Mouse (Mus musculus) lung, embryonic 16.5 days (tissue): ENCODE data around the gene Lin7c. TPM values are rescaled to one million over a fixed set of nuclear protein-coding genes. Genes with fewer than 3 reads are reported as not detected.
A peak's percentile ranks its signal among the peaks of the same experiment; 100 is the strongest.
"Not testable (repeated sequence)": the region's sequence is repeated elsewhere in the genome, so short reads cannot be mapped to it uniquely, and the experiment has no call there.

Experiments used
- ATAC-seq: fragments of 200-750 bp; cut with Nextera tagmentation; 2 replicates; pipeline ENCODE4 v1.8.0; 2017; ENCODE audit warnings: low read depth, mild to moderate bottlenecking, moderate library complexity
- H3K27ac ChIP-seq: fragments of 300-500 bp; sonication (generic); 2 replicates; pipeline ENCODE4 v1.5.1; 2014; ENCODE audit warnings: mild to moderate bottlenecking, control low read depth, low read length
- H3K27me3 ChIP-seq: fragments of 300-500 bp; sonication (generic); 2 replicates; pipeline ENCODE4 v1.6.1; 2014; ENCODE audit warnings: low read depth, low read length, mixed read lengths; ENCODE audit not compliant: control insufficient read depth, insufficient read depth
- H3K36me3 ChIP-seq: fragments of 300-500 bp; sonication (generic); 2 replicates; pipeline ENCODE4 v1.6.1; 2014; ENCODE audit warnings: low read length; ENCODE audit not compliant: control insufficient read depth, insufficient read depth
- H3K4me1 ChIP-seq: fragments of 300-500 bp; sonication (generic); replicated peaks from 2 replicates; pipeline ENCODE4 v1.6.1; 2014; ENCODE audit warnings: low read length, mixed read lengths; ENCODE audit not compliant: control insufficient read depth, insufficient read depth
- H3K4me2 ChIP-seq: fragments of 300-500 bp; sonication (generic); 2 replicates; pipeline ENCODE4 v1.6.1; 2014; ENCODE audit warnings: low read depth, low read length, control low read depth
- H3K4me3 ChIP-seq: fragments of 300-500 bp; sonication (generic); 2 replicates; pipeline ENCODE4 v1.5.1; 2014; ENCODE audit warnings: mild to moderate bottlenecking, low read length, control low read depth
- H3K9ac ChIP-seq: fragments of 300-500 bp; sonication (generic); 2 replicates; pipeline ENCODE4 v1.6.1; 2014; ENCODE audit warnings: low read length, control low read depth
- H3K9me3 ChIP-seq: fragments of 300-500 bp; sonication (generic); 2 replicates; pipeline ENCODE4 v1.6.1; 2016; ENCODE audit warnings: low read length; ENCODE audit not compliant: control insufficient read depth
- WGBS: fragments of 180-500 bp; shearing (Covaris S2); extraction: QIAGEN DNeasy Blood & Tissue Kit; methylation state at CpG from one replicate; pipeline ENCODE4 v1.1.7; 2014; 5-methylcytosine and 5-hydroxymethylcytosine counted together
- polyA plus RNA-seq: library from polyadenylated mRNA; unstranded; fragments of >200 nt; fragmentation: Nextera tagmentation; extraction: Ambion mirVana; gene quantifications from 2 replicates; pipeline ENCODE4 v1.2.1, GENCODE M21; 2015

Lin7c gene
- polyA plus RNA-seq, result 65.0 TPM in 2 replicates

- ATAC-seq, result peak; percentile 100
These were observed at the start of gene Lin7c for GRCm38 (mm10) chr2:109890597-109890996. Lin7c (plus strand) TSS chr2:109890853.

GRCm38 (mm10) chr2:109846401-109846800 is 44.3 kb upstream of the Lin7c start:
- H3K4me1 ChIP-seq, result no peaks in the 10 kb centered on the region
- no peak overlapping the region for H3K27ac ChIP-seq
- 51% methylated on average over 4 of the region's 4 CpGs for WGBS
- H3K27me3 ChIP-seq, result no peaks in the 10 kb centered on the region
- ATAC-seq, result no peak
- H3K4me2 ChIP-seq, result no peak overlapping the region
- H3K9me3 ChIP-seq, result no peaks in the 10 kb centered on the region
- H3K36me3 ChIP-seq, result no peaks in the 10 kb centered on the region
- no peak overlapping the region for H3K4me3 ChIP-seq
- H3K9ac ChIP-seq, result no peak overlapping the region

More at GRCm38 (mm10) chr2:109890597-109890996, at the start of gene Lin7c:
- Histone ChIP-seq H3K36me3 (peaks cover 10% of the 10 kb centered on the region), H3K9ac (peak within 1 kb of the TSS; percentile 99), H3K9me3 (no peaks in the 10 kb centered on the region), H3K27me3 (no peaks in the 10 kb centered on the region; the same call in 1 of the 2 replicates), H3K27ac (peak within 1 kb of the TSS; percentile 93), H3K4me3 (peak within 1 kb of the TSS; percentile 97), H3K4me2 (peak within 1 kb of the TSS; percentile 90), H3K4me1 (peaks cover 5% of the 10 kb centered on the region)
- under 1% methylated on average over 39 of the region's 42 CpGs for WGBS

GRCm38 (mm10) chr2:109848305-109848704 is 42.3 kb upstream of the Lin7c start:
- ATAC-seq, result no peak
- H3K36me3 ChIP-seq, result no peaks in the 10 kb centered on the region
- H3K4me3 ChIP-seq, result no peak overlapping the region
- WGBS, result 48% methylated on average over 4 of the region's 4 CpGs
- no peak overlapping the region for H3K4me2 ChIP-seq
- H3K27me3 ChIP-seq, result no peaks in the 10 kb centered on the region
- H3K9me3 ChIP-seq, result no peaks in the 10 kb centered on the region
- H3K9ac ChIP-seq, result no peak overlapping the region
- H3K4me1 ChIP-seq, result no peaks in the 10 kb centered on the region
- no peak overlapping the region for H3K27ac ChIP-seq

GRCm38 (mm10) chr2:109848715-109849114 is 41.9 kb upstream of the Lin7c start:
- Histone ChIP-seq H3K4me3 (no peak overlapping the region), H3K9ac (no peak overlapping the region), H3K36me3 (no peaks in the 10 kb centered on the region), H3K4me2 (no peak overlapping the region), H3K27ac (no peak overlapping the region), H3K9me3 (no peaks in the 10 kb centered on the region), H3K27me3 (no peaks in the 10 kb centered on the region), H3K4me1 (no peaks in the 10 kb centered on the region)
- ATAC-seq, result no peak
- 34% methylated on average over 8 of the region's 8 CpGs for WGBS

- no peaks in the 10 kb centered on the region for H3K4me1 ChIP-seq
- H3K27ac ChIP-seq, result no peak overlapping the region
- H3K4me3 ChIP-seq, result no peak overlapping the region
- WGBS, result 78% methylated on average over 5 of the region's 5 CpGs
- H3K27me3 ChIP-seq, result no peaks in the 10 kb centered on the region
- ATAC-seq, result no peak
- no peak overlapping the region for H3K4me2 ChIP-seq
- no peak overlapping the region for H3K9ac ChIP-seq
- no peaks in the 10 kb centered on the region for H3K9me3 ChIP-seq
- H3K36me3 ChIP-seq, result no peaks in the 10 kb centered on the region
These were observed 35.1 kb upstream of the Lin7c start for GRCm38 (mm10) chr2:109855601-109856000.

- Histone ChIP-seq H3K36me3 (no peaks in the 10 kb centered on the region), H3K27ac (no peak overlapping the region), H3K9ac (no peak overlapping the region), H3K27me3 (no peaks in the 10 kb centered on the region), H3K9me3 (no peaks in the 10 kb centered on the region), H3K4me2 (no peak overlapping the region), H3K4me3 (no peak overlapping the region), H3K4me1 (no peaks in the 10 kb centered on the region)
- WGBS, result 52% methylated on average over 2 of the region's 2 CpGs
- no peak for ATAC-seq
These were observed 31.0 kb upstream of the Lin7c start for GRCm38 (mm10) chr2:109859671-109860070.

- H3K4me1 ChIP-seq, result no peaks in the 10 kb centered on the region
- no peak overlapping the region for H3K4me2 ChIP-seq
- no peak for ATAC-seq
- H3K27me3 ChIP-seq, result no peaks in the 10 kb centered on the region
- no peak overlapping the region for H3K4me3 ChIP-seq
- H3K9ac ChIP-seq, result no peak overlapping the region
- WGBS, result 87% methylated on average over 3 of the region's 3 CpGs
- H3K36me3 ChIP-seq, result no peaks in the 10 kb centered on the region
- H3K9me3 ChIP-seq, result no peaks in the 10 kb centered on the region
- no peak overlapping the region for H3K27ac ChIP-seq
These were observed 29.8 kb upstream of the Lin7c start for GRCm38 (mm10) chr2:109860832-109861231.

GRCm38 (mm10) chr2:109879429-109879828 is 11.2 kb upstream of the Lin7c start:
- not testable (repeated sequence) for ATAC-seq, H3K27ac ChIP-seq, H3K36me3 ChIP-seq, H3K4me3 ChIP-seq, H3K9ac ChIP-seq, H3K9me3 ChIP-seq, H3K4me2 ChIP-seq, H3K27me3 ChIP-seq, H3K4me1 ChIP-seq
- WGBS, result 81% methylated on average over 4 of the region's 4 CpGs

GRCm38 (mm10) chr2:109881111-109881510 is 9.5 kb upstream of the Lin7c start:
- ATAC-seq, result no peak
- no peak overlapping the region for H3K4me3 ChIP-seq
- no peaks in the 10 kb centered on the region for H3K9me3 ChIP-seq
- H3K27ac ChIP-seq, result no peak overlapping the region
- no peaks in the 10 kb centered on the region for H3K36me3 ChIP-seq
- no peaks in the 10 kb centered on the region for H3K27me3 ChIP-seq
- H3K9ac ChIP-seq, result no peak overlapping the region
- no peak overlapping the region for H3K4me2 ChIP-seq
- 45% methylated on average over 2 of the region's 2 CpGs for WGBS
- no peaks in the 10 kb centered on the region for H3K4me1 ChIP-seq

GRCm38 (mm10) chr2:109881625-109882024 is 9.0 kb upstream of the Lin7c start:
- no peaks in the 10 kb centered on the region for H3K36me3 ChIP-seq
- no peak overlapping the region for H3K4me3 ChIP-seq
- H3K4me1 ChIP-seq, result no peaks in the 10 kb centered on the region
- no peak overlapping the region for H3K27ac ChIP-seq
- H3K9ac ChIP-seq, result no peak overlapping the region
- H3K4me2 ChIP-seq, result no peak overlapping the region
- WGBS, result 30% methylated on average over 1 of the region's 1 CpGs
- H3K27me3 ChIP-seq, result no peaks in the 10 kb centered on the region; the same call in 1 of the 2 replicates
- no peaks in the 10 kb centered on the region for H3K9me3 ChIP-seq
- no peak for ATAC-seq
